Mouse (Mus musculus) right cerebral cortex, postnatal 14 days (tissue): ENCODE measurements around the gene Hao2.

Source experiments
- DNase-seq: peaks from one replicate; pipeline ENCODE4 v3.0.0; 2022

Hao2 gene

GRCm38 (mm10) chr3:98855160-98855559 lies 37.9 kb downstream of the Hao2 start:
- DNase-seq: no peak

GRCm38 (mm10) chr3:98853685-98854084 lies 39.4 kb downstream of the Hao2 start:
- DNase-seq: no peak

- DNase-seq: no peak
Observed at GRCm38 (mm10) chr3:98853051-98853450, 40.0 kb downstream of the Hao2 start.

- DNase-seq: no peak
Observed at GRCm38 (mm10) chr3:98852631-98853030, 40.4 kb downstream of the Hao2 start.

- DNase-seq: no peak
Observed at GRCm38 (mm10) chr3:98851853-98852252, 41.2 kb downstream of the Hao2 start.

- no peak for DNase-seq
Observed at GRCm38 (mm10) chr3:98850262-98850661, 42.8 kb downstream of the Hao2 start.

GRCm38 (mm10) chr3:98848898-98849297 lies 44.1 kb downstream of the Hao2 start:
- no peak for DNase-seq
